Mouse (Mus musculus) midbrain, embryonic 12.5 days (tissue): ENCODE results near the gene Cacna2d3. TPM values are rescaled to one million over a fixed set of nuclear protein-coding genes. Genes with fewer than 3 reads are reported as not detected.
A peak's percentile ranks its signal among the peaks of the same experiment; 100 is the strongest.

ENCODE experiments used
- ATAC-seq: fragments of 200-750 bp; cut with Nextera tagmentation; 2 replicates; pipeline ENCODE4 v1.8.0; 2017; ENCODE audit warnings: low read depth, moderate TSS enrichment, moderate library complexity; ENCODE audit not compliant: low FRiP score
- H3K27ac ChIP-seq: fragments of 300-500 bp; sonication (generic); replicated peaks from 2 replicates; pipeline ENCODE4 v1.5.1; 2016; ENCODE audit warnings: mild to moderate bottlenecking
- H3K27me3 ChIP-seq: fragments of 300-500 bp; sonication (generic); 2 replicates; pipeline ENCODE4 v1.6.1; 2016; ENCODE audit warnings: mild to moderate bottlenecking
- H3K36me3 ChIP-seq: fragments of 300-500 bp; sonication (generic); 2 replicates; pipeline ENCODE4 v1.6.1; 2016
- H3K4me1 ChIP-seq: fragments of 300-500 bp; sonication (generic); 2 replicates; pipeline ENCODE4 v1.6.1; 2016
- H3K4me2 ChIP-seq: fragments of 300-500 bp; sonication (generic); replicated peaks from 2 replicates; pipeline ENCODE4 v1.6.1; 2016; ENCODE audit warnings: mild to moderate bottlenecking, moderate library complexity
- H3K4me3 ChIP-seq: fragments of 300-500 bp; sonication (generic); 2 replicates; pipeline ENCODE4 v1.5.1; 2016; ENCODE audit warnings: mild to moderate bottlenecking
- H3K9ac ChIP-seq: fragments of 300-500 bp; sonication (generic); replicated peaks from 2 replicates; pipeline ENCODE4 v1.6.1; 2016; ENCODE audit warnings: mild to moderate bottlenecking, moderate library complexity
- H3K9me3 ChIP-seq: fragments of 300-500 bp; sonication (generic); 2 replicates; pipeline ENCODE4 v1.6.1; 2016; ENCODE audit warnings: mild to moderate bottlenecking
- WGBS: fragments of 180-500 bp; shearing (Covaris S2); methylation state at CpG from one replicate; pipeline ENCODE4 v1.1.7; 2016; 5-methylcytosine and 5-hydroxymethylcytosine counted together
- polyA plus RNA-seq: library from polyadenylated mRNA; unstranded; fragments of >200 nt; fragmentation: Nextera tagmentation; extraction: Ambion mirVana; gene quantifications from 2 replicates; pipeline ENCODE4 v1.2.1, GENCODE M21; 2016

The Cacna2d3 gene
- polyA plus RNA-seq, 1 experiment from 2014 or later, result 23.1 TPM

- WGBS, result 24% methylated on average over 6 of the region's 6 CpGs
- H3K9ac ChIP-seq, result no peak overlapping the region
- no peaks in the 10 kb centered on the region for H3K36me3 ChIP-seq
- H3K4me3 ChIP-seq, result no peak overlapping the region
- H3K9me3 ChIP-seq, result no peaks in the 10 kb centered on the region
- peaks cover 15% of the 10 kb centered on the region; the same call in 1 of the 2 replicates for H3K27me3 ChIP-seq
- H3K4me2 ChIP-seq, result no peak overlapping the region
- H3K4me1 ChIP-seq, result peaks cover 16% of the 10 kb centered on the region
- no peak for ATAC-seq
- no peak overlapping the region for H3K27ac ChIP-seq
These were observed 243.2 kb downstream of the Cacna2d3 start for GRCm38 (mm10) chr14:29478403-29478983.

GRCm38 (mm10) chr14:29464277-29464676, 257.4 kb downstream of the Cacna2d3 start:
- H3K4me2 ChIP-seq, result no peak overlapping the region
- no peaks in the 10 kb centered on the region for H3K4me1 ChIP-seq
- H3K36me3 ChIP-seq, result no peaks in the 10 kb centered on the region
- WGBS, result 93% methylated on average over 2 of the region's 2 CpGs
- no peaks in the 10 kb centered on the region for H3K27me3 ChIP-seq
- no peak overlapping the region for H3K9ac ChIP-seq
- no peak for ATAC-seq
- H3K4me3 ChIP-seq, result no peak overlapping the region
- no peaks in the 10 kb centered on the region for H3K9me3 ChIP-seq
- H3K27ac ChIP-seq, result no peak overlapping the region

DNA sequence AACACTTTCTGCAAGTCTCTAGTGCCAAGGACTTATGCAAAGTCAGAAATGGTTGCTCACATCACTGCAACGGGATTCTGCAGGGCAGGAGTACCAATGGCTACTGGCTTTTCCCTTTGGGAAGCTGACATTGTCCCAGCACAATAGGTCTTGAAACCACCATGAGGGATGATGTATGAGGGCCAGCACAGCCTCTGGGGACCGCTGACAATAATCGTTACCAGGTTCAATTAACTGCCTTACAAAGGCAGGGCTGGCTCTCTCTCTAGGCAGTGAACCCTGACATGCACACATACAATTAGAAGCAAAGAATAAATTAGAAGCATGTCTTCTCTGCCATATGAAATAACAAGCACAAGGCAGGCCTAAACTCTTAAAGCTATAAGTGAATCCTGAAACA, 272.5 kb downstream of the Cacna2d3 start:
- peaks cover 18% of the 10 kb centered on the region for H3K4me1 ChIP-seq
- no peak overlapping the region for H3K27ac ChIP-seq
- ATAC-seq, result peak; percentile 63; the same call in 1 of the 2 replicates
- H3K9ac ChIP-seq, result no peak overlapping the region
- no peak overlapping the region for H3K4me2 ChIP-seq
- H3K9me3 ChIP-seq, result no peaks in the 10 kb centered on the region
- H3K36me3 ChIP-seq, result no peaks in the 10 kb centered on the region
- no peak overlapping the region for H3K4me3 ChIP-seq
- H3K27me3 ChIP-seq, result no peaks in the 10 kb centered on the region
- 57% methylated on average over 3 of the region's 3 CpGs for WGBS

GRCm38 (mm10) chr14:29443091-29444026, 278.3 kb downstream of the Cacna2d3 start:
- peak; percentile 41; the same call in 1 of the 2 replicates for ATAC-seq
- Histone ChIP-seq H3K9me3 (no peaks in the 10 kb centered on the region), H3K4me1 (peaks cover 30% of the 10 kb centered on the region), H3K4me2 (peak overlapping the region; percentile 32; the same call in 1 of the 2 replicates), H3K27ac (0 out of 2 replicates have a peak overlapping the region, but pooled peaks have one; percentile 35), H3K4me3 (no peak overlapping the region), H3K27me3 (peaks cover 3% of the 10 kb centered on the region; the same call in 1 of the 2 replicates), H3K36me3 (no peaks in the 10 kb centered on the region), H3K9ac (no peak overlapping the region)
- 19% methylated on average over 15 of the region's 15 CpGs for WGBS

GRCm38 (mm10) chr14:29442476-29442875, 279.2 kb downstream of the Cacna2d3 start:
- no peaks in the 10 kb centered on the region for H3K9me3 ChIP-seq
- peak overlapping the region; percentile 32; the same call in 1 of the 2 replicates for H3K4me2 ChIP-seq
- H3K9ac ChIP-seq, result no peak overlapping the region
- 5% methylated on average over 4 of the region's 4 CpGs for WGBS
- peak overlapping the region; percentile 71 for H3K27ac ChIP-seq
- ATAC-seq, result peak; percentile 72
- H3K36me3 ChIP-seq, result no peaks in the 10 kb centered on the region
- H3K4me1 ChIP-seq, result peaks cover 28% of the 10 kb centered on the region
- no peak overlapping the region for H3K4me3 ChIP-seq
- H3K27me3 ChIP-seq, result peaks cover 7% of the 10 kb centered on the region; the same call in 1 of the 2 replicates

DNA sequence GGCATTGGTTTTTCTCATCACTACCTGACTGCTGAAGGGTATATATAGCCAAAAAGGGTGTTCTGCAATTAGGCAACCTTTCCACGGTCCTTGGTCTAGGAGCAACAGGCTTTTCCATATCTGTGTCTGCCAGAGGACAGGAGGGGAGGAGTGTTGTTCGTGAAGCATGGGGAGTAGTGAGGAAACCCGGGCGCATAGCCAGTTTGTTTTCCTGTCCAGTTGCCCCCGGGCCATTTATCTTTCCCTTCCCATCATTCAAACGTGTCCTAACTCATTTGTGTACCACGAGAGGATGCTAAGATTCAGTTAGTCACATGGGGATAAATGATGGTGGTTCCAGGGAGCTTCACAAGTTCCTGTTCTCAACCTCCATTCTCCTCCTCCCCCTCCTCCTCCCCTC, 283.0 kb downstream of the Cacna2d3 start:
- peaks cover 7% of the 10 kb centered on the region; the same call in 1 of the 2 replicates for H3K27me3 ChIP-seq
- WGBS, result 90% methylated on average over 7 of the region's 7 CpGs
- H3K4me2 ChIP-seq, result no peak overlapping the region
- no peak overlapping the region for H3K4me3 ChIP-seq
- no peak overlapping the region for H3K9ac ChIP-seq
- no peak overlapping the region for H3K27ac ChIP-seq
- no peaks in the 10 kb centered on the region for H3K9me3 ChIP-seq
- H3K36me3 ChIP-seq, result no peaks in the 10 kb centered on the region
- H3K4me1 ChIP-seq, result peaks cover 19% of the 10 kb centered on the region
- no peak for ATAC-seq

DNA sequence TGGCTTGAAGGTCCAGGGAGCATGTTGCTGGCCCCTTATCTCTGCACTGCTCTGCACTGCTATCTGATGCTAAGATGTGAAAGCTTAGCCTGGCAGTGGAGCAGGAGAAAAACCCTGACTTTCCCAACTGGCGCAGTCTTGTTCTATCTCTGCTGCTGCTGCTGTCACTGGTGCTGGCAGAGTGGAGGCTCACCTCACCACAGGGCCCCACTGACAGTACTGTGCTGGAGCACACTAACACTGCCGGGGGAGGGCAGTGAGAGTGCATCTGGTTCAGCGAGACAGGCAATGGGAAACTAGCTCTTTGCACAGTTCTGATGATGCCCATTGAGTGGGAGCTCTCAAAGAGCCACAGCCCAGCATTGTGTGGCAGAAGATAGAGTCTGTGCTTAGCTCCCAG, 283.4 kb downstream of the Cacna2d3 start:
- Histone ChIP-seq H3K9me3 (no peaks in the 10 kb centered on the region), H3K27ac (no peak overlapping the region), H3K36me3 (no peaks in the 10 kb centered on the region), H3K27me3 (peaks cover 7% of the 10 kb centered on the region; the same call in 1 of the 2 replicates), H3K9ac (no peak overlapping the region), H3K4me1 (peaks cover 15% of the 10 kb centered on the region), H3K4me3 (no peak overlapping the region), H3K4me2 (no peak overlapping the region)
- no peak for ATAC-seq
- WGBS, result 80% methylated on average over 3 of the region's 3 CpGs

GRCm38 (mm10) chr14:29435203-29435602, 286.5 kb downstream of the Cacna2d3 start:
- H3K4me3 ChIP-seq, result no peak overlapping the region
- H3K4me2 ChIP-seq, result no peak overlapping the region
- H3K27ac ChIP-seq, result no peak overlapping the region
- H3K9me3 ChIP-seq, result no peaks in the 10 kb centered on the region
- H3K27me3 ChIP-seq, result peaks cover 7% of the 10 kb centered on the region; the same call in 1 of the 2 replicates
- no peak for ATAC-seq
- H3K9ac ChIP-seq, result no peak overlapping the region
- H3K4me1 ChIP-seq, result 0 out of 2 replicates have a peak, but pooled peaks cover 3% of the 10 kb centered on the region
- no peaks in the 10 kb centered on the region for H3K36me3 ChIP-seq

- no peak for ATAC-seq
- Histone ChIP-seq H3K4me3 (no peak overlapping the region), H3K4me2 (no peak overlapping the region), H3K27me3 (peaks cover 5% of the 10 kb centered on the region; the same call in 1 of the 2 replicates), H3K9ac (no peak overlapping the region), H3K36me3 (no peaks in the 10 kb centered on the region), H3K27ac (no peak overlapping the region), H3K4me1 (0 out of 2 replicates have a peak, but pooled peaks cover 3% of the 10 kb centered on the region), H3K9me3 (no peaks in the 10 kb centered on the region)
- 84% methylated on average over 3 of the region's 3 CpGs for WGBS
These were observed 287.9 kb downstream of the Cacna2d3 start for GRCm38 (mm10) chr14:29433716-29434115.

- 0 out of 2 replicates have a peak, but pooled peaks cover 2% of the 10 kb centered on the region for H3K4me1 ChIP-seq
- no peak overlapping the region for H3K4me3 ChIP-seq
- no peaks in the 10 kb centered on the region for H3K36me3 ChIP-seq
- no peak overlapping the region for H3K9ac ChIP-seq
- 65% methylated on average over 5 of the region's 5 CpGs for WGBS
- H3K4me2 ChIP-seq, result no peak overlapping the region
- H3K27me3 ChIP-seq, result peaks cover 2% of the 10 kb centered on the region; the same call in 1 of the 2 replicates
- H3K27ac ChIP-seq, result no peak overlapping the region
- no peak for ATAC-seq
- no peaks in the 10 kb centered on the region for H3K9me3 ChIP-seq
These were observed 288.5 kb downstream of the Cacna2d3 start for GRCm38 (mm10) chr14:29433076-29433714.

DNA sequence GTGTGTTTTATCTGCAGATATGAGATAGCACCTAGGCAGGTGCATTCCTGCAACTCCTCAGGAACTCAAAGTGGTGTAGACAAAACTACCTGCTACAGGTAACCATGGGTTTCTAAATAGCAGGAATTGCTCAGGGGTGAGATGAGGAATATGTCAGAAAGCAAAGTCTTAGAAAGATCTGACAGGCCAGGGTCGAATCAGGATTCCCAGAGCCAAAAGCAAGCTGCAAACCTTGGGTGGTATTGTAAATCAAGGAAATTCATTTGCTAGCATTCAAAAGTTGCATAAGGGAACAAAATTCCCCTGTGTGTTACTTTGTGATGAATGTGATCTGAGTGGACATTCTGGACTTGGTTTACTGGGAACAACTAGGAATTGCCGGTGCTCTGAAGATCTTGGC, 291.9 kb downstream of the Cacna2d3 start:
- H3K9ac ChIP-seq, result no peak overlapping the region
- ATAC-seq, result no peak
- H3K4me2 ChIP-seq, result no peak overlapping the region
- no peaks in the 10 kb centered on the region; the same call in 1 of the 2 replicates for H3K27me3 ChIP-seq
- H3K36me3 ChIP-seq, result no peaks in the 10 kb centered on the region
- no peaks in the 10 kb centered on the region for H3K9me3 ChIP-seq
- no peak overlapping the region for H3K4me3 ChIP-seq
- WGBS, result 46% methylated on average over 2 of the region's 2 CpGs
- H3K4me1 ChIP-seq, result no peaks in the 10 kb centered on the region
- no peak overlapping the region for H3K27ac ChIP-seq
